Mouse (Mus musculus) adrenal gland, postnatal 14 days (tissue): ENCODE measurements around the gene Aoc3. TPM values are rescaled to one million over a fixed set of nuclear protein-coding genes. Genes with fewer than 3 reads are reported as not detected.
"Not testable (repeated sequence)": the region's sequence is repeated elsewhere in the genome, so short reads cannot be mapped to it uniquely, and the experiment has no call there.

ENCODE experiments used
- DNase-seq: peaks from one replicate; pipeline ENCODE4 v3.0.0; 2021; ENCODE audit warnings: mixed read lengths
- long read RNA-seq, 2 experiments: library from polyadenylated mRNA; stranded (forward); transcript quantifications; one replicate each; pipeline ENCODE4 v2.0.0; 2021
- total RNA-seq: library from RNA; stranded (reverse); gene quantifications from 2 replicates; pipeline ENCODE4 v1.2.3, GENCODE M21; 2021

Aoc3 gene
- total RNA-seq = 125 and 168 TPM in 2 replicates
- long read RNA-seq, experiment 1, full-length matches to known transcripts = 12 of 25 reads
- long read RNA-seq, experiment 1, partial matches to known transcripts = 7 of 25 reads
- long read RNA-seq, experiment 1, other reads (novel, unspliced or antisense) = 6 of 25 reads
- long read RNA-seq, experiment 2, full-length matches to known transcripts = 25 of 50 reads
- long read RNA-seq, experiment 2, partial matches to known transcripts = 19 of 50 reads
- long read RNA-seq, experiment 2, other reads (novel, unspliced or antisense) = 6 of 50 reads

- peak; percentile 66 for DNase-seq
Observed at GRCm38 (mm10) chr11:101330371-101330924, at the start of gene Aoc3. TSS of gene Aoc3 (plus strand) at chr11:101330605.

DNA sequence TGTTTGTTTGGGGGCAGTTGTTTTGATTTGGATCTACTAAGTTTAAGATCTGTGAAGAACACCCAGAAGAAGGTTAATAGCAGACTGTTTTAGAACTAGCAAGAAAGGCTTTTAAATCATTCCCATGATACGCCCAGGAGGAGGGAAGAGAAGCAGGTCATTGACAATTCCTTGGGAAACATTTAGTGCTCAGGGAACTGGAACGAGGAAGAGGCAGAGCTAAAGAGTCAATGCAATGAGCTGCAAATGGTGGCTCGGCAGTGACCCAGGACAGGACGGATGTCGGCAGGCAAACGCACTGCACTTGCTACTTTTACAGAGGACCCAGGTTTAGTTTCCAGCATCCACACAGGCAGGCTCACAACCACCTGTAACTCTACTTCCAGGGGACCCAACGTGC is 49.6 kb upstream of the Aoc3 start:
- DNase-seq = no peak

DNA sequence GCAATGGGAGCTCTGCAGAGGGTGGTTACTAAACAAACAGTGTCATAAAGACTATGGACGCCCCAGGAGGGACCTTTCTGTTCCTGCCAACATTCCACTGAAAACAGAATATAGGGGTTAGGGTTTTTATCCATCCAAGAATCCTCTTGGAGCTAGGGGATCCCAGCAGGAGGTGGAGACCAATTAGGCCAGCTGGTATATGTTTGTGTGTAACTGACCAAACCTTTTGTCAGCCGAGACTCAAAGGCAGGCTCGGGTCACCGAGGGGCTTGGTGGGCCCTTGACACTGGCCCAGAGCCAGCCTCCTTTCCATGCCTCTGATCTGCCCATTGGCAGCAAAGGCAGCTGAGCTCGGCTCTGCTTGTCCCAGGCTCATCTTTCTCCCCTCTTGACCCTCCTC is 47.5 kb upstream of the Aoc3 start:
- no peak for DNase-seq

- no peak for DNase-seq
Observed at GRCm38 (mm10) chr11:101283805-101284204, 46.6 kb upstream of the Aoc3 start.

DNA sequence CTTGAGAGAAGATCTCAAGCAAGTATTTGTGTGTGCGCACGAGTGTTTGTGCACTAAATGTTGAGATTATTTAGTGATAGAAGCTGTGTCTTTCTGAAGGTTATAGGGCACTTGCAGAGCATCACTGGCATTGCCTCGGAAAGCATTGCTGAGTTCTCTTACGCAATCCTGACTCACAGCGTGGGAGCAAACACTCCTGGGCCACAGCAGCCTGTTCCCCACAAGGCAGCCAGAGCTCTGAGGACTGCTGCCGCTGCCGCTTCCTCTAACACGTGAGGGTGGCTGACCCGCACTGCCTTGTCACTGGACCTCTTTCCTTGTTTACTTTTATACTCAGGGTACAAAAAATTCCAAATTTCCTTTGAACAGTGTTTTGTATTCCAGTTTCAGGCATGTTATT is 43.1 kb upstream of the Aoc3 start:
- peak; percentile 64 for DNase-seq

- DNase-seq = no peak
Observed at GRCm38 (mm10) chr11:101291231-101291630, 39.2 kb upstream of the Aoc3 start.

DNA sequence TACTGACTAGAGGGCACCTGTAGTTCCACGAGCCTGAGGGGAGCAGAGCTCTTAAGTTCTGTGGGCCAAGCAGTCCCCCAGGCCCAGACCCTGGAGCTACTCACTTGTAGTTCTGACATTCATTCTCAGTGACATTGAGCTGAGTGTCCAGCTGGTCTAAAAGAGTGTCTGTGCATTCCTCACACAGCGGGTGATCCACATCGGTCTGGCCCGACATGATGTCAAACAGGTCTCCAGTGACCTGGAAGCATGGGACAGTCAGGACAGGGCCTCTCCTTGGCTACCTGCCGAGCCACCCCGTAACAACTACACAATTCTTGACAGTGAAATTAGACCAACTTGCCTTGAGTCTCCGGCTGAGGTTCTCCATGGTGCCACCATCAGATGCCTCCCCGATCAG is 35.2 kb upstream of the Aoc3 start:
- DNase-seq = no peak

- DNase-seq = no peak
Observed at GRCm38 (mm10) chr11:101300881-101301280, 29.5 kb upstream of the Aoc3 start.

GRCm38 (mm10) chr11:101301299-101302003 is 29.0 kb upstream of the Aoc3 start:
- DNase-seq = no peak

- peak; percentile 99 for DNase-seq
Observed at GRCm38 (mm10) chr11:101302004-101302798, 28.2 kb upstream of the Aoc3 start, which contains the start of gene Becn1. TSS of gene Becn1 (minus strand) at chr11:101302286.

DNA sequence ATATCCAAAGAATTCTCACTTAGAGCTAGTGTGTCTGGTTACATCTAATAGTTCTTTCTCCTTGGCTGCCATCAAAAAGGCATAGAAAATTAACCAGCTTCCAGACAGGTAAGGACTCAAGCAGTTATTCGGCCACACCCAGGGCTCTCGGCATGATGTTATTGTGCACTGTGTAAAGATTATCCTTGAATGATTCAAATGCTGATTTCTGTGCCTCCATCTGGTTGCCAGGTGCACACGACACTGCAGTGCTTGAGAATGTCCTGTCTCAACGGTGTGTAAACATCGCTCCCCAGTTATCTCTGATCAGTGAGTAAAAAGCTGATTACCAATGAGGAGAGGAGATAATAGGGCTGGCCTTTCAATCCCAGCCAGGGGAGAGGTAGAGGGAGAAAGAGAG is 22.7 kb upstream of the Aoc3 start:
- no peak for DNase-seq

DNA sequence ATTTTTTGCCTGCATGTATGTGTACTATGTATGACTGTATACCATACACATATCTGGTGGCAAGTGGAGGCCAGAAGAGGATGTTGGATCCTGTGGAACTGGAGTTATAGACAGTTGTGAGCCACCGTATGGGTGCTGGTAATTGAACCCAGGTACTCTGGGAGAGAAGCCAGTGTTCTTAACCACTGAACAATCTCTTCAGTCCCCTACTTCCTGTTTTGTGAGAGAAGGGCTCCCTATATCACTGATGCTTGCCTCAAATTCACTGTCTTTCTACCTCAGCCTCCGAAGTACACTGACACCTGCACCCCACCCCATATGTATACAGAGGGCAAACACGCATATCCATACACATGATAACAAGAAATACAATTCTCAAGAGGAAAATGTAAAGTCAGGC is 19.3 kb upstream of the Aoc3 start:
- no peak for DNase-seq

DNA sequence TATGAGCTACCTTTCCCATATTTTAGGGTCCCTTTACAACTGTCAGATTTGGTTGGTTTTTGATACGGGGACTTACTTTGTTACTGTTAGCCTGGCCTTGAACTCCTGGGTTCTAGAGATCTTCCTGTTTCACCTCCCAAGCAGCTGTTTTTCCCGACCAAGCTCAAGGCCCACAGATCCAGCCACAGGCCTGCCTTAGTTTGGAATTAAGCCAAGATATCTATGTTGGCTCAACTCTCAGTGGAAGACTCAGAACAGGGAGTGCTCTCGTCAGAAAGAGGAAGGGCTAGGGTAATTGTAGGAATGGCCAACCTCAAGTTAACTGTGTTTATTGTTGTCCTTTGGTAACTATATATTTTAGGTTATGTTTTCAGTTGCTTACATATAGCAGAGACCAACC is 18.3 kb upstream of the Aoc3 start:
- no peak for DNase-seq

DNA sequence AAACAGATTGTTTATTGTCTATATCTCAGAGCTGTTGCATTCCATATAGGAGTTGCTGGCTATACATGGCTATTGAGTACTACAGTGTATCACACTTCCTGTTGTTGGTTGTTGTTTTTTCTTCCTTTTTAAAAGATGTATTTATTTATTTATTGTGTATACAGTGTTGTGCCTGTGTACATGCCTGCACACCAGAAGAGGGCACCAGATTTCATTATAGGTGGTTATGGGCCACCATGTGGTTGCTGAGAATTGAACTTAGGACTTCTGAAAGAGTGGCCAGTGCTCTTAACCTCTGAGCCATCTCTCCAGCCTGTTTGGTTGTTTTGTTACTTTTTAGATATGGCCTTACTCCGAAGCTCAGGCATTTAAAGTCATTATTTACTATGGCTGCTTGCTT is 15.8 kb upstream of the Aoc3 start:
- DNase-seq = no peak

DNA sequence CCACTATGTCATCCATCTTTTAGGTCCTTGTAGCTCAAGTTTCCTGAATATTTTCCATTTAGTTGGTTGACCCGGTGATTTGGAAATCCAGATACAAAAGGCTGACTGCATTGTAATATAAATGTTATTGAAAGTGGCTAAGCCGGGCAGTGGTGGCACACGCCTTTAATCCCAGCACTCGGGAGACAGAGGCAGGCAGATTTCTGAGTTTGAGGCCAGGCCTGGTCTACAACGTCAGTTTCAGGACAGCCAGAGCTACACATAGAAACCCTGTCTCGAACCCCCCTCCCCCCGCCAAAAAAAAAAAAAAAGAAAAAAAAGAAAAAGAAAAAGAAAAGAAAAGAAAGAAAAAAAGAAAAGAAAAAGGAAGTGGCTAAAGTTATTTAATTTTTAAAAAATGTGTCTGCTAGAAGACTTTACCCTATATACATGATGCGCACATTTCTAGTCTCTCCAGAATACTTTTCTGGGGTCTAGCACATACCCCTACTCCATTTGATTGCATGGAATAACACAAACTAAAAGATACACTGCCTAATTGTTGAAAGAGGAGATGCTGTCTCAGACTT is 15.2 kb upstream of the Aoc3 start:
- no peak for DNase-seq

DNA sequence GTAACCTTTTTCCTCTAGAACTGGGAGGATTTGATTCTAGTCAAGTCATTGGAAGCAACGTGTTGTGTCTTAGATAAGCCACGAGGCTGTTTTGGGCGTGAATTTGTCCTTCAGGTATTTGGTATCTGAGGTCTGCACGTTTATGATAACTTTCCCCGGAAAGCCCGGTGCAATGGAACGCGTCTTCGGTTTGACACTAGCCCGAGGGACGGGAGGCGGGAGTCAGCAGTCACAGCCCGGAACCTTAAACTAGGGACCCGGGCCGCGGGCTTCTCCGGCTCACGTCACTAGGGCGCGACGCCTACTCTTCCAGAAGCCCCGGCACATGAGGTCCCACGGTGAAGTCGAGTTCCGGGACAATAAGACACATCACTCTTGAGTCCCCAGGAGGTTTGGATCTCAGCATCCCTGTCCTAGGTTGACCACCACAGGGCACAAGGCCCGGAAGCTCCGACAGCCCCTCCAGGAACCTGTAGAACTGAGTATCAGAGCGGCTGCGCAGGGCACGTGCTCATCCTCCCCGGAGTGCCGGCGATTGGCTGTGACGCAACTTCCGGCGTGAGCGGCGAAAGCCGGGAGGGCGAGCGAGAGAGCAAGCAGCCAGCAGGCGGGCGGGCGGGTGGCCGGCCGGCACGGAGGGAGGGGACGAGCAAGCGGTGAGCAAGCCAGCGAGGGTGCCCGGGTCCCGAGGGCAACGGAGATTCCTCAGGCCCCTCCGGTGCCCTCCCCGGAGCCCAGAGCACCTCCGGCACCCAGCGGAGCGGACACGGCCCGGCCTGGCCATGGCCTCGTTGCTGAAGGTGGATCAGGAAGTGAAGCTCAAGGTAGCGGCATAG is 14.5 kb upstream of the Aoc3 start, which contains the start of gene Psme3:
TSS of gene Psme3 (plus strand) at position 549 of the 836 bp plus-strand sequence.
- DNase-seq = peak; percentile 96

GRCm38 (mm10) chr11:101316501-101316917 is 13.9 kb upstream of the Aoc3 start:
- peak; percentile 74 for DNase-seq

DNA sequence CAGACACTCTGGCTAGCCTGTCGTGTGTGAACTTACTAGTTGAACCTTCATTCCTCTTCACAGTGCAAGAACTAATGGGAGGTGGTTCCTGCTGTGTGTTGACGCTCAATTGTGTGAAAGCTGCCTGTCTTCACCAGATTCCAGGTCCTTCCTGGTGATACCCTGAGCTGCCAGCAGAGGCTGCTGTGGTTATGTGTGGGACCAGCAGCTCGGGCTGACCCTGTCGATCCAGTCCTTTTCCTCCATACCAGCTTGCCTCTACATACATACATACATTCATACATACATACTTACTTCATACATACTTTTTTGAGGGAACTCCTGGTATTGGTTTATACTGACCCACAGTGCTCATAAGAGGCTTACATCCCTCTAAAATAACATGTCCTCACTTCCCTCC is 6.8 kb upstream of the Aoc3 start:
- peak; percentile 85 for DNase-seq

- no peak for DNase-seq
Observed at GRCm38 (mm10) chr11:101324763-101325162, 5.6 kb upstream of the Aoc3 start, which contains the start of gene Aoc2. TSS of gene Aoc2 (plus strand) at chr11:101325063.

DNA sequence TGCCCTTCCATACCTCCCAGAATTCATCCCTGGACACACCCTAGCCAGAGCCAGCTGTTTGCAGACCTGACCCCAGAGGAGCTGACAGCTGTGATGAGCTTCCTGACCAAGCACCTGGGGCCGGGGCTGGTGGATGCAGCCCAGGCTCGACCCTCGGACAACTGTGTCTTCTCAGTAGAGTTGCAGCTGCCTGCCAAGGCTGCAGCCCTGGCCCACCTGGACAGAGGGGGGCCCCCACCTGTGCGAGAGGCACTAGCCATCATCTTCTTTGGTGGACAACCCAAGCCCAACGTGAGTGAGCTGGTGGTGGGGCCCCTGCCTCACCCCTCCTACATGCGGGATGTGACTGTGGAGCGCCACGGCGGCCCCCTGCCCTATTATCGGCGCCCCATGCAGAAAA is 5.2 kb upstream of the Aoc3 start:
- DNase-seq = not testable (repeated sequence)

DNA sequence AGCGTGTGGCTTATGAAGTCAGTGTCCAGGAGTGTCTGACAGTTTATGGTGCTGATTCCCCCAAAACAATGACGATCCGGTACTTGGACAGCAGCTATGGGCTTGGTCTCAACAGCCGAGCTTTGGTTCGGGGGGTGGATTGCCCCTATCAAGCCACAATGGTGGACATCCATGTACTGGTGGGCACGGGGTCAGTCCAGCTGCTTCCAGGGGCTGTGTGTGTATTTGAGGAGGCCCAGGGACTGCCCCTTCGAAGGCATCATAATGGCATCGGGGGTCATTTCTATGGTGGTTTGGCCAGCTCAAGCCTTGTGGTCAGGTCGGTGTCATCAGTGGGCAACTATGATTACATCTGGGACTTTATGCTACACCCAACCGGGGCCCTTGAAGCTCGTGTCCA is 4.3 kb upstream of the Aoc3 start:
- DNase-seq = no peak
